Mouse (Mus musculus): ENCODE measurements around the gene Tsga13.

DNA sequence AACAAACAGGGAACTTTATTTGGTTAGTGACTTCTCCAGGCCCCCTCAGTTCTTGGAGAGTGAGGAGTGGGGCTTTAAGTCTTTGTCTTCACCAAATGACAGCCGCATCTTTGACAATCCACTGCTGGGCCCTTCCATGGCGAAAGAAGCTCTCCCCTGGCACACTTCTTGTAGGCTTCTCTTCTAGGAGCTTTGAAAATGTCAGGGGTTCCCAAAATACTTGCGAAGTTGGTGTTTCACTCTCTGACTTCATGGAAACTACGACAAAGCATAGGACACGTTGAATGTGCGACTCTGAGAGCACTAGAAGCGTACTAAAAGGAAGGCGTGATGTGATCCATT, 18.4 kb downstream of the Tsga13 start:
- TF ChIP-seq CTCF (IDR thresholded peaks at IDR 0.05; ENCODE audit: insufficient read depth, low read depth, low read length) (no peak), POLR2A (IDR thresholded peaks at IDR 0.05; ENCODE audit: insufficient read depth, low read depth, low read length) (no peak)
